Comparison of ENCODE assay signal across 8 mouse cellular contexts in the genomic region with DNA sequence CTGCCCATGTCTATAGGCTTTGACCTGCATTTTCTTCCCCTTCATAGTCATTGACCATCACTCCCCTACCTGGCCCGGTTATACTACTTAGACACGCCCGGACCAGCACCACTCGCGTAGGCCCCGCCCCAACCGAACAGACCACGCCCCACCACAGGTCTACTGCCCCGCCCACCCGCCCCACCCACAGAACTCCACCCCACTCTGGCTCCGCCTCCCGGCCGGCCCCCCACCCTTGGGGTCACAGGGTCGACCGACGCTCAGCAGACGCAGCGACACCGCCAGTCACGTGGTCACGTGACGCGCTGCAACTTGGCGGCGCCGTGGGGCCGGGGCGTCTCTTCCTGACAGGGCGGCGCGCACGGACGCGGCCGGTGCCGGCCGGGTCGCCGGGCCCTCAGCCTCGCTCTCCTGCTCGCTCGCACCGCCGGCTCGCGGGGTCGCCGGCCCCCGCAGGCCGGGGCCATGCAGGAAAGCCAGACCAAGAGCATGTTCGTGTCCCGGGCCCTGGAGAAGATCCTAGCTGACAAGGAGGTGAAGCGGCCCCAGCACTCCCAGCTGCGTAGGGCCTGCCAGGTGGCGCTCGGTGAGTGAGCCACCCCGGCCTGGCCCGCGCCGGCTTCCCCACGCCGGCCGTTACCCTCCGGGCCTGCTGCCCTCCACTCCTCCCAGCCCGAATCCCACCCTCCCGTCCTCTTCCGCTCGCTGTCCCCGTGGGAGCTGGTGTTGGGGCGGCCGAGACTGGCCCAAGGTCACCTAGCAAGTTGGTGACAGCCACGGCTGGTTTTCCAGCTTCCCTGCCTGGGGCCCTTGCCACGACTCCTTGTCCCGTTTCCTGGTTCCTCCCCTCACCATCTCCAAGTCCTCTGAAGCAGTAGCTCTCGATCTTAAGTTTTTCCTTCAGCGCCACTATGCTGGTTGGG. TPM values are rescaled to one million over a fixed set of nuclear protein-coding genes. Genes with fewer than 3 reads are reported as not detected.
A peak's percentile ranks its signal among the peaks of the same experiment; 100 is the strongest.
DNase-seq lines count a peak whose midpoint lies in the region; ATAC-seq lines count a peak whose summit lies in the region.

A gene (plus strand): TSS at position 339 of the 923 bp plus-strand sequence.

- peak within 1 kb of the TSS; percentile 55 for H3K27ac ChIP-seq in embryonic facial prominence, embryonic 12.5 days
- H3K27ac ChIP-seq in limb, embryonic 10.5 days, result peak within 1 kb of the TSS; percentile 87
- peak within 1 kb of the TSS; percentile 56 for H3K27ac ChIP-seq in midbrain, embryonic 12.5 days (replicated peaks)

- peak within 1 kb of the TSS; percentile 78 for H3K9ac ChIP-seq in embryonic facial prominence, embryonic 12.5 days
- peak within 1 kb of the TSS; percentile 75 for H3K9ac ChIP-seq in midbrain, embryonic 12.5 days (replicated peaks)

- peak within 1 kb of the TSS; percentile 81 for H3K4me3 ChIP-seq in embryonic facial prominence, embryonic 12.5 days
- peak within 1 kb of the TSS; percentile 90 for H3K4me3 ChIP-seq in limb, embryonic 10.5 days
- H3K4me3 ChIP-seq in midbrain, embryonic 12.5 days, result peak within 1 kb of the TSS; percentile 80

- peaks cover 8% of the 10 kb centered on the region for H3K4me1 ChIP-seq in embryonic facial prominence, embryonic 12.5 days
- peaks cover 19% of the 10 kb centered on the region for H3K4me1 ChIP-seq in limb, embryonic 10.5 days
- H3K4me1 ChIP-seq in midbrain, embryonic 12.5 days, result peaks cover 10% of the 10 kb centered on the region

- DNase-seq in 3134 (ENCODE audit: extremely low read depth, insufficient read length, low spot score), result peak; percentile 83
- DNase-seq in adrenal gland, postnatal 25 days, result peak; percentile 90
- DNase-seq in heart, adult 11 months, result peak; percentile 99
- DNase-seq in kidney, adult 18-20 months, result peak; percentile 92
- peak; percentile 93 for DNase-seq in limb, embryonic 10.5 days (ENCODE audit: low spot score)
- peak; percentile 95 for DNase-seq in skeletal muscle tissue, adult 2 months (ENCODE audit: low read depth, low spot score)

- no peaks in the 10 kb centered on the region for H3K27me3 ChIP-seq in embryonic facial prominence, embryonic 12.5 days
- H3K27me3 ChIP-seq in limb, embryonic 10.5 days (ENCODE audit: low read depth, poor library complexity, severe bottlenecking), result no peaks in the 10 kb centered on the region
- H3K27me3 ChIP-seq in midbrain, embryonic 12.5 days, result peaks cover 15% of the 10 kb centered on the region; the same call in 1 of the 2 replicates

- H3K9me3 ChIP-seq in embryonic facial prominence, embryonic 12.5 days, result no peaks in the 10 kb centered on the region
- H3K9me3 ChIP-seq in limb, embryonic 10.5 days (replicated peaks), result no peaks in the 10 kb centered on the region
- H3K9me3 ChIP-seq in midbrain, embryonic 12.5 days, result no peaks in the 10 kb centered on the region

- under 1% methylated on average over 72 of the region's 76 CpGs for WGBS in embryonic facial prominence, embryonic 12.5 days
- WGBS in limb, embryonic 10.5 days, result under 1% methylated on average over 76 of the region's 76 CpGs
- under 1% methylated on average over 75 of the region's 76 CpGs for WGBS in midbrain, embryonic 12.5 days

- peak within 1 kb of the TSS; percentile 89 for H3K4me2 ChIP-seq in embryonic facial prominence, embryonic 12.5 days (replicated peaks)
- H3K4me2 ChIP-seq in midbrain, embryonic 12.5 days (replicated peaks), result peak within 1 kb of the TSS; percentile 91

- no peaks in the 10 kb centered on the region for H3K36me3 ChIP-seq in embryonic facial prominence, embryonic 12.5 days
- H3K36me3 ChIP-seq in limb, embryonic 10.5 days, result no peaks in the 10 kb centered on the region
- H3K36me3 ChIP-seq in midbrain, embryonic 12.5 days, result no peaks in the 10 kb centered on the region

- ATAC-seq in embryonic facial prominence, embryonic 12.5 days (ENCODE audit: insufficient number of reproducible peaks, insufficient read depth, low FRiP score, low TSS enrichment), result peak; percentile 82
- ATAC-seq in midbrain, embryonic 12.5 days (ENCODE audit: low FRiP score, low read depth), result peak; percentile 90

RNA-seq across cellular contexts. Expression of the gene that starts here (rescaled TPM):
- 57.5 and 72.2 TPM in 2 replicates for total RNA-seq in adrenal gland, postnatal 25 days (2021)
- 4.8 and 5.1 TPM in 2 replicates for polyA plus RNA-seq in embryonic facial prominence, embryonic 12.5 days (2016; fragmentation: Nextera tagmentation; extraction: Ambion mirVana)
- 4.4 and 5.2 TPM in 2 replicates for polyA plus RNA-seq in limb, embryonic 10.5 days (2016; fragmentation: Nextera tagmentation; extraction: Ambion mirVana)
- 5.8 and 6.0 TPM in 2 replicates for polyA plus RNA-seq in midbrain, embryonic 12.5 days (2016; fragmentation: Nextera tagmentation; extraction: Ambion mirVana)

Comparison
In these comparisons a context has a peak if more than half of its experiments do, and no peak if none do; other contexts are left out.
1. Peak in every context shown above with its lines: DNase-seq, ATAC-seq, H3K4me3 ChIP-seq and H3K27ac ChIP-seq.